Mouse (Mus musculus) heart, embryonic 12.5 days (tissue): ENCODE data around the gene Ttll9. TPM values are rescaled to one million over a fixed set of nuclear protein-coding genes. Genes with fewer than 3 reads are reported as not detected.

Experiments used
- ATAC-seq: fragments of 200-750 bp; cut with Nextera tagmentation; 2 replicates; pipeline ENCODE4 v1.8.0; 2017; ENCODE audit warnings: moderate TSS enrichment, moderate library complexity; ENCODE audit not compliant: insufficient number of reproducible peaks, low FRiP score
- H3K27ac ChIP-seq: fragments of 300-500 bp; sonication (generic); 2 replicates; pipeline ENCODE4 v1.5.1; 2016; ENCODE audit warnings: mild to moderate bottlenecking, moderate library complexity; ENCODE audit not compliant: poor library complexity, severe bottlenecking
- H3K27me3 ChIP-seq: fragments of 300-500 bp; sonication (generic); replicated peaks from 2 replicates; pipeline ENCODE4 v1.6.1; 2016; ENCODE audit warnings: mild to moderate bottlenecking, moderate library complexity
- H3K36me3 ChIP-seq: fragments of 300-500 bp; sonication (generic); 2 replicates; pipeline ENCODE4 v1.6.1; 2016; ENCODE audit warnings: mild to moderate bottlenecking, moderate library complexity
- H3K4me1 ChIP-seq: fragments of 300-500 bp; sonication (generic); replicated peaks from 2 replicates; pipeline ENCODE4 v1.6.1; 2016; ENCODE audit warnings: mild to moderate bottlenecking
- H3K4me2 ChIP-seq: fragments of 300-500 bp; sonication (generic); 2 replicates; pipeline ENCODE4 v1.6.1; 2016; ENCODE audit warnings: mild to moderate bottlenecking, moderate library complexity
- H3K4me3 ChIP-seq: fragments of 300-500 bp; sonication (generic); 2 replicates; pipeline ENCODE4 v1.5.1; 2016; ENCODE audit warnings: mild to moderate bottlenecking
- H3K9ac ChIP-seq: fragments of 300-500 bp; sonication (generic); 2 replicates; pipeline ENCODE4 v1.6.1; 2016; ENCODE audit warnings: mild to moderate bottlenecking, moderate library complexity
- H3K9me3 ChIP-seq: fragments of 300-500 bp; sonication (generic); replicated peaks from 2 replicates; pipeline ENCODE4 v1.6.1; 2016; ENCODE audit warnings: mild to moderate bottlenecking, moderate library complexity
- WGBS: fragments of 180-500 bp; shearing (Covaris S2); methylation state at CpG from one replicate; pipeline ENCODE4 v1.1.7; 2016; 5-methylcytosine and 5-hydroxymethylcytosine counted together
- polyA plus RNA-seq: library from polyadenylated mRNA; unstranded; fragments of >200 nt; fragmentation: Nextera tagmentation; extraction: Ambion mirVana; gene quantifications from 2 replicates; pipeline ENCODE4 v1.2.1, GENCODE M21; 2016

The Ttll9 gene
- polyA plus RNA-seq, 1 experiment from 2014 or later, result 0.38 TPM

- Histone ChIP-seq H3K9ac (no peak overlapping the region), H3K27me3 (peaks cover 8% of the 10 kb centered on the region; the same call in 1 of the 2 replicates), H3K4me2 (no peak overlapping the region), H3K36me3 (no peaks in the 10 kb centered on the region), H3K27ac (no peak overlapping the region), H3K9me3 (no peaks in the 10 kb centered on the region), H3K4me3 (no peak overlapping the region), H3K4me1 (peaks cover 65% of the 10 kb centered on the region)
- ATAC-seq, result no peak
- WGBS, result 77% methylated on average over 9 of the region's 9 CpGs
Observed at GRCm38 (mm10) chr2:152926896-152927295, 35.4 kb upstream of the Ttll9 start.

- no peak overlapping the region for H3K4me3 ChIP-seq
- no peaks in the 10 kb centered on the region for H3K36me3 ChIP-seq
- no peak overlapping the region for H3K27ac ChIP-seq
- ATAC-seq, result no peak
- no peaks in the 10 kb centered on the region for H3K9me3 ChIP-seq
- no peak overlapping the region for H3K4me2 ChIP-seq
- peaks cover 63% of the 10 kb centered on the region for H3K4me1 ChIP-seq
- 36% methylated on average over 5 of the region's 5 CpGs for WGBS
- H3K27me3 ChIP-seq, result peaks cover 12% of the 10 kb centered on the region
- no peak overlapping the region for H3K9ac ChIP-seq
Observed at GRCm38 (mm10) chr2:152927371-152927770, 34.9 kb upstream of the Ttll9 start.

GRCm38 (mm10) chr2:152928219-152928987, 33.9 kb upstream of the Ttll9 start:
- Histone ChIP-seq H3K4me1 (peaks cover 70% of the 10 kb centered on the region), H3K4me3 (no peak overlapping the region), H3K9ac (0 out of 2 replicates have a peak overlapping the region, but pooled peaks have one; percentile 1), H3K27me3 (peaks cover 16% of the 10 kb centered on the region), H3K4me2 (no peak overlapping the region), H3K36me3 (no peaks in the 10 kb centered on the region), H3K9me3 (no peaks in the 10 kb centered on the region), H3K27ac (0 out of 2 replicates have a peak overlapping the region, but pooled peaks have one; percentile 1)
- 48% methylated on average over 14 of the region's 14 CpGs for WGBS
- ATAC-seq, result no peak

- Histone ChIP-seq H3K27me3 (peaks cover 19% of the 10 kb centered on the region), H3K27ac (no peak overlapping the region), H3K4me1 (peaks cover 72% of the 10 kb centered on the region), H3K9ac (no peak overlapping the region), H3K4me2 (no peak overlapping the region), H3K36me3 (no peaks in the 10 kb centered on the region), H3K9me3 (no peaks in the 10 kb centered on the region), H3K4me3 (no peak overlapping the region)
- ATAC-seq, result no peak
- 58% methylated on average over 3 of the region's 3 CpGs for WGBS
Observed at GRCm38 (mm10) chr2:152928988-152929370, 33.3 kb upstream of the Ttll9 start.

- no peaks in the 10 kb centered on the region for H3K9me3 ChIP-seq
- H3K27ac ChIP-seq, result no peak overlapping the region
- ATAC-seq, result no peak
- no peak overlapping the region for H3K4me3 ChIP-seq
- no peaks in the 10 kb centered on the region for H3K36me3 ChIP-seq
- H3K4me1 ChIP-seq, result peaks cover 61% of the 10 kb centered on the region
- peaks cover 27% of the 10 kb centered on the region for H3K27me3 ChIP-seq
- 26% methylated on average over 2 of the region's 2 CpGs for WGBS
- H3K9ac ChIP-seq, result 0 out of 2 replicates have a peak overlapping the region, but pooled peaks have one; percentile 40
- no peak overlapping the region for H3K4me2 ChIP-seq
Observed at GRCm38 (mm10) chr2:152930276-152930675, 32.0 kb upstream of the Ttll9 start.

GRCm38 (mm10) chr2:152931456-152932160, 30.7 kb upstream of the Ttll9 start:
- no peak for ATAC-seq
- no peak overlapping the region for H3K9ac ChIP-seq
- WGBS, result 60% methylated on average over 11 of the region's 12 CpGs
- peaks cover 50% of the 10 kb centered on the region for H3K4me1 ChIP-seq
- no peaks in the 10 kb centered on the region for H3K36me3 ChIP-seq
- H3K9me3 ChIP-seq, result no peaks in the 10 kb centered on the region
- no peak overlapping the region for H3K27ac ChIP-seq
- no peak overlapping the region for H3K4me2 ChIP-seq
- peaks cover 39% of the 10 kb centered on the region for H3K27me3 ChIP-seq
- no peak overlapping the region for H3K4me3 ChIP-seq

GRCm38 (mm10) chr2:152933048-152933447, 29.2 kb upstream of the Ttll9 start, which contains the start of gene Foxs1:
Gene Foxs1, minus strand, starts transcription at chr2:152933208.
- Histone ChIP-seq H3K27ac (no peak within 1 kb of the TSS), H3K4me2 (no peak within 1 kb of the TSS), H3K27me3 (peaks cover 43% of the 10 kb centered on the region), H3K9ac (no peak within 1 kb of the TSS; the same call in 1 of the 2 replicates), H3K4me3 (no peak within 1 kb of the TSS), H3K9me3 (no peaks in the 10 kb centered on the region), H3K36me3 (no peaks in the 10 kb centered on the region), H3K4me1 (peaks cover 37% of the 10 kb centered on the region)
- ATAC-seq, result 0 out of 2 replicates have a peak, but pooled peaks have one; percentile 25
- WGBS, result 17% methylated on average over 9 of the region's 9 CpGs

- Histone ChIP-seq H3K9me3 (no peaks in the 10 kb centered on the region), H3K4me1 (peaks cover 37% of the 10 kb centered on the region), H3K4me2 (no peak overlapping the region), H3K27me3 (peaks cover 49% of the 10 kb centered on the region), H3K27ac (no peak overlapping the region), H3K36me3 (no peaks in the 10 kb centered on the region), H3K9ac (no peak overlapping the region), H3K4me3 (no peak overlapping the region)
- no peak for ATAC-seq
- 31% methylated on average over 5 of the region's 5 CpGs for WGBS
Observed at GRCm38 (mm10) chr2:152933614-152934013, 28.7 kb upstream of the Ttll9 start.

- H3K4me2 ChIP-seq, result no peak overlapping the region
- H3K9ac ChIP-seq, result no peak overlapping the region
- no peak overlapping the region for H3K27ac ChIP-seq
- no peaks in the 10 kb centered on the region for H3K9me3 ChIP-seq
- H3K4me1 ChIP-seq, result peaks cover 14% of the 10 kb centered on the region
- 6% methylated on average over 4 of the region's 4 CpGs for WGBS
- H3K4me3 ChIP-seq, result no peak overlapping the region
- ATAC-seq, result no peak
- peaks cover 88% of the 10 kb centered on the region for H3K27me3 ChIP-seq
- no peaks in the 10 kb centered on the region for H3K36me3 ChIP-seq
Observed at GRCm38 (mm10) chr2:152939846-152940245, 22.4 kb upstream of the Ttll9 start.

GRCm38 (mm10) chr2:152941106-152941505, 21.2 kb upstream of the Ttll9 start:
- Histone ChIP-seq H3K9me3 (no peaks in the 10 kb centered on the region), H3K36me3 (no peaks in the 10 kb centered on the region), H3K4me2 (no peak overlapping the region), H3K27ac (no peak overlapping the region), H3K9ac (no peak overlapping the region), H3K27me3 (peaks cover 89% of the 10 kb centered on the region), H3K4me1 (peaks cover 14% of the 10 kb centered on the region), H3K4me3 (no peak overlapping the region)
- ATAC-seq, result no peak
- 75% methylated on average over 6 of the region's 6 CpGs for WGBS

GRCm38 (mm10) chr2:152941776-152942175, 20.5 kb upstream of the Ttll9 start:
- no peak overlapping the region for H3K4me3 ChIP-seq
- WGBS, result 19% methylated on average over 7 of the region's 7 CpGs
- no peak for ATAC-seq
- H3K36me3 ChIP-seq, result no peaks in the 10 kb centered on the region
- peaks cover 89% of the 10 kb centered on the region for H3K27me3 ChIP-seq
- H3K9me3 ChIP-seq, result no peaks in the 10 kb centered on the region
- H3K4me2 ChIP-seq, result no peak overlapping the region
- peaks cover 14% of the 10 kb centered on the region for H3K4me1 ChIP-seq
- no peak overlapping the region for H3K9ac ChIP-seq
- no peak overlapping the region for H3K27ac ChIP-seq
